Mouse (Mus musculus): ENCODE measurements around the gene Raet1e.

DNA sequence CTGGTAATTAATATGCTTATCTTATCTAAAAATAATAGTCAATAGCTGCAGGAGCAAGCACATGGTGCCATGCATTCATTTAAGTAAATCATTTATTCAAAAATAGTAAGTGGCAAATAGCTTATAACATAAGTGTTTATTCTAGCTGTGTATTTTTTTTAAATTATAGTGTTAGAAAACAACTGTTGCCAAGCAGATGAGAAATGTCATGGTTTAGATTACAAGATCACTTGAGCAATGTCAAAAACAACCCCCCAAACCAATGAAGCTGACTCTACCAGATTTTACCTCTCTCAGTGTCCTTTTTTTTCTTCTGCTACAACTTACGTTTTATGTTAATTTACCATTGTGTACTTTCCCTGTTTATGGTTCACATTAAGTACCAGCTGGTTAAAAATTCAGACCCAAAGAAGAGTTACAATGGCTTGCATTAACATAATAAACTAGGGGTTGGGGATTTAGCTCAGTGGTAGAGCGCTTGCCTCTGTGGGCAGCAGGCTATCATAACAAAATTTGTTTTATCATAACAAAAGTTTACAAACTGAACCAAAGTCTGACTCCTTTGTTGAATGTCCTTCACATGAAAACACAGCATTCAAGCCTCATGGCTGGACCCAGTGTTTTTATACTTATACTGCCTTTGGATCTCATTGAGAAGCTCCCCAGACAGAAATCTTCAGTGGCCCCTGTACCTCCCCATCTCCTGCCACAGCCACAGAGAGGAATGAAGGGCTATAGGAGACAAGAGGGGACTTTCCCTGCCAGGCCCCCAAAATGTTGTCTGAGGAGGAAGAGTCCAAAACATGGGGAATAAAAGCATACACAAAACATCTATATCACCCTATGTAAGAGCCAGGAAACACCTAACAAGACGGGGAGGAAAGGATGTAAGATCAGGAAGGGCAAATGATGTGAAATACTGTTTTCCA is 3.2 kb upstream of the Raet1e start:
- TF ChIP-seq CTCF (IDR thresholded peaks at IDR 0.05; ENCODE audit: insufficient read depth, low read depth, low read length) (no peak), POLR2A (IDR thresholded peaks at IDR 0.05; ENCODE audit: insufficient read depth, low read depth, low read length) (no peak)

Measured in olfactory bulb, adult 2 months (tissue).